Mouse (Mus musculus) heart, embryonic 16.5 days (tissue): ENCODE measurements around the gene Gm20388. TPM values are rescaled to one million over a fixed set of nuclear protein-coding genes. Genes with fewer than 3 reads are reported as not detected.

ENCODE experiments used
- ATAC-seq: fragments of 200-750 bp; cut with Nextera tagmentation; replicated peaks from 2 replicates; pipeline ENCODE4 v1.8.0; 2017; ENCODE audit warnings: moderate number of reproducible peaks; ENCODE audit not compliant: insufficient read depth, low FRiP score; ENCODE audit errors: extremely low read depth
- H3K27ac ChIP-seq: fragments of 300-500 bp; sonication (generic); 2 replicates; pipeline ENCODE4 v1.5.1; 2014; ENCODE audit warnings: mild to moderate bottlenecking, low read length, control low read depth, moderate library complexity
- H3K27me3 ChIP-seq: fragments of 300-500 bp; sonication (generic); 2 replicates; pipeline ENCODE4 v1.6.1; 2014; ENCODE audit warnings: low read length, mixed read lengths; ENCODE audit not compliant: control insufficient read depth, insufficient read depth
- H3K36me3 ChIP-seq: fragments of 300-500 bp; sonication (generic); 2 replicates; pipeline ENCODE4 v1.6.1; 2014; ENCODE audit not compliant: control insufficient read depth, insufficient read depth
- H3K4me1 ChIP-seq: fragments of 300-500 bp; sonication (generic); 2 replicates; pipeline ENCODE4 v1.6.1; 2014; ENCODE audit warnings: low read length, mixed read lengths; ENCODE audit not compliant: control insufficient read depth, insufficient read depth
- H3K4me2 ChIP-seq: fragments of 300-500 bp; sonication (generic); 2 replicates; pipeline ENCODE4 v1.6.1; 2014; ENCODE audit warnings: low read depth, mild to moderate bottlenecking, control low read depth, low read length
- H3K4me3 ChIP-seq: fragments of 300-500 bp; sonication (generic); 2 replicates; pipeline ENCODE4 v1.5.1; 2014; ENCODE audit warnings: mild to moderate bottlenecking, control low read depth, low read length
- H3K9ac ChIP-seq: fragments of 300-500 bp; sonication (generic); 2 replicates; pipeline ENCODE4 v1.6.1; 2014; ENCODE audit warnings: low read length, control low read depth
- H3K9me3 ChIP-seq: fragments of 300-500 bp; sonication (generic); replicated peaks from 2 replicates; pipeline ENCODE4 v1.6.1; 2016; ENCODE audit warnings: low read length; ENCODE audit not compliant: control insufficient read depth
- WGBS: fragments of 180-500 bp; shearing (Covaris S2); extraction: QIAGEN DNeasy Blood & Tissue Kit; methylation state at CpG from one replicate; pipeline ENCODE4 v1.1.7; 2014; 5-methylcytosine and 5-hydroxymethylcytosine counted together
- polyA plus RNA-seq: library from polyadenylated mRNA; unstranded; fragments of >200 nt; fragmentation: Nextera tagmentation; extraction: Ambion mirVana; gene quantifications from 2 replicates; pipeline ENCODE4 v1.2.1, GENCODE M21; 2015

Gene Gm20388
- polyA plus RNA-seq, 1 experiment from 2014 or later = 4.5 TPM

DNA sequence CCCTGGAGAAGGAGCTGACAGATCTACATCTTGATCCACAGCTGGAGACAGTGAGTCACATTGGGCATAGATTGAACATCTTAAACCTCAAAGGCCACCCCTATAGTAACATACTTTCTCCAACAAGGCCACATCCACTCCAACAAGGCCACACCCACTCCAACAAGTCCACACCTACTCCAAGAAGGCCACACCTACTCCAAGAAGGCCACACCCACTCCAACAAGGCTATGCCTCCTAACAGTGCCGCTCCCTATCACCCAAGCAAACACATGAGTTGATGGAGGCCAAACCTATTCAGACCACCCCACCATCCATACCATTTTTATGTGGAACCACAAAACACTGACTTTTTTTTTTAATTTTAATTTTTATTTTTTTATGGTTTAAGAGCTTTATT, 3756.2 kb downstream of the Gm20388 start:
- 82% methylated on average over 1 of the region's 1 CpGs for WGBS
- Histone ChIP-seq H3K9me3 (no peaks in the 10 kb centered on the region), H3K27ac (no peak overlapping the region), H3K4me1 (no peaks in the 10 kb centered on the region), H3K4me2 (no peak overlapping the region), H3K27me3 (no peaks in the 10 kb centered on the region), H3K9ac (no peak overlapping the region), H3K4me3 (no peak overlapping the region), H3K36me3 (no peaks in the 10 kb centered on the region)
- no peak for ATAC-seq

DNA sequence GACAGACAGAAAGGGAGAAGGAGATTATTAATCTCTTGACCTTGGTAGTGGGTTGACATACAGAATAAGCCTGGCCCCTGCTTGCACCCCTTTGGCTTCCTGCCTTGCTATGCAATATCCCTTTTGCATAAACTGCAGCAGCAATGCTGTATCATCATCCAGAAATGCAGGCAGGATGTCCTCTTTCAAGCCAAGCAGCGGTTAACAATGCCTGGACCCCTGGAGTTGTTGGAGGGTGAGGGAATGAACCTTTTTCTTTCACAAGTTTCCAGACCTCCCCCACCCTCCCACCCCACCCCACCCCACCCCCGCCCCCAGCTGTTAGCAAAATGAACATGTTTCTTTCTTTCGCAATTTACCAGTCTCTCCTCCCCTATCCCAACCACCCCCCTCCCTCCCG, 3758.0 kb downstream of the Gm20388 start:
- H3K4me2 ChIP-seq = no peak overlapping the region
- H3K4me1 ChIP-seq = no peaks in the 10 kb centered on the region
- no peak overlapping the region for H3K4me3 ChIP-seq
- WGBS = 65% methylated on average over 4 of the region's 4 CpGs
- H3K9ac ChIP-seq = no peak overlapping the region
- no peaks in the 10 kb centered on the region for H3K9me3 ChIP-seq
- ATAC-seq = no peak
- no peak overlapping the region for H3K27ac ChIP-seq
- no peaks in the 10 kb centered on the region for H3K36me3 ChIP-seq
- H3K27me3 ChIP-seq = no peaks in the 10 kb centered on the region

DNA sequence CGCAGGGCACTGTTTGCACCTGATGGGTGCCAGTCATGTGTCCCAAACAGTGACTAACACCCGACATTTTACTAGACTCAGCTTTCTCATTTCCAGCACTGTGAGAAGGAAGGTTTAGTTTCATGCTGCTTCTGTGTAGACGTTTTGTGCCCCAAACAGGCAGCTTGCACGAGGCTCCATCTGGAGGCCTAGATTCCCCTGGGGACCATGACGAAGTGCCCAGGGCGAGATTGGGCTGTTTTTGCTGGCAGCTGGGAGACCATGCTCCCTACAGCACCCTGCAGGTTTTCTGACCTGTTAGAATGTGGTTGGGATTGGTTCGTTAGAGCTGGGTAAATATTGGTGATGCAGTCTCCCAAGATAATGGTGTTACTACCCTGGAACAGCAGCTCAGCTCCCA, 3760.1 kb downstream of the Gm20388 start:
- Histone ChIP-seq H3K4me1 (peaks cover 5% of the 10 kb centered on the region), H3K4me3 (no peak overlapping the region), H3K36me3 (no peaks in the 10 kb centered on the region), H3K4me2 (no peak overlapping the region), H3K9ac (no peak overlapping the region), H3K9me3 (no peaks in the 10 kb centered on the region), H3K27ac (no peak overlapping the region), H3K27me3 (no peaks in the 10 kb centered on the region)
- 62% methylated on average over 7 of the region's 7 CpGs for WGBS
- ATAC-seq = no peak

DNA sequence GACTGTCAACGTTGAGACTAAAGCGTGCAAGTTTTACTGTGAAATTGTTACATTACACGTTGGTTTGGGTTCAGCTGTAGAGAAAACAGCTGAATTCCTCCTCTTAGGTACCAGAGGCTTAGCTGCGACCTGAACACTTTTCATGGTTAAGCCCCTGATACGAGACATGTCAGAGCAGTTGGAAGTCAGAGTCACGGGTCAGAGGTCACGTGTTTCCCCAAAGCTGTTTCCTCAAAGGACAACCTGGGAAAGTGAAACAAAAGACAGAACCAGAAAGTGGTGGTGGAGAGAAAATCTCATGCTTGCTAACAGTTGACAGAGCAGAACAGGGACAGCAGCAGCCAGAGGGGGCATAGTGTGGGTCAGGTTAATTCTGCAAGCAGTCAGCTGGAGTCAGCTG, 3760.8 kb downstream of the Gm20388 start:
- Histone ChIP-seq H3K4me2 (no peak overlapping the region), H3K9ac (no peak overlapping the region), H3K4me3 (no peak overlapping the region), H3K4me1 (peaks cover 7% of the 10 kb centered on the region), H3K9me3 (no peaks in the 10 kb centered on the region), H3K27ac (no peak overlapping the region), H3K36me3 (no peaks in the 10 kb centered on the region), H3K27me3 (no peaks in the 10 kb centered on the region)
- 75% methylated on average over 7 of the region's 7 CpGs for WGBS
- no peak for ATAC-seq

DNA sequence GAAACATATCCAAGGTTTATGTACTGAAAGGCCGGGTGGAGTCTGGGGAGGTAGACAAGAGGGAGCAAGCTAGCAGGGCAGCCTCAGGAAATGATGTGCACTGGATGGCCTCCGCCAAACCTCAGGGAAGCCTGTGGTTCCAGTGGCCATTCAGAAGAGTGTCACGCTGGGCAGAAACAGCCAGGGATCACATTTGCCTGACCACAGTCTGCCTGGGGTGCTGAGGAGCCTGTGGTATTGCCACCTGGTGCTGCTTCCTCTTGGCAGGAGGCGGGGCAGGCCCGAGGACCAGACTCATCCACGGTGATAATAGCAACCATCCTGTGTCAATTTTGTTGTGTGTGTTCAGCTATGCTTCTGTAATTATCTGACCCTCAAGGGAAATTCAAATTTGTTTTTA, 3762.0 kb downstream of the Gm20388 start:
- H3K9ac ChIP-seq = no peak overlapping the region
- H3K4me3 ChIP-seq = no peak overlapping the region
- H3K4me2 ChIP-seq = no peak overlapping the region
- no peak overlapping the region for H3K27ac ChIP-seq
- no peaks in the 10 kb centered on the region for H3K36me3 ChIP-seq
- H3K27me3 ChIP-seq = no peaks in the 10 kb centered on the region
- peaks cover 7% of the 10 kb centered on the region for H3K4me1 ChIP-seq
- no peak for ATAC-seq
- WGBS = 73% methylated on average over 6 of the region's 6 CpGs
- H3K9me3 ChIP-seq = no peaks in the 10 kb centered on the region

DNA sequence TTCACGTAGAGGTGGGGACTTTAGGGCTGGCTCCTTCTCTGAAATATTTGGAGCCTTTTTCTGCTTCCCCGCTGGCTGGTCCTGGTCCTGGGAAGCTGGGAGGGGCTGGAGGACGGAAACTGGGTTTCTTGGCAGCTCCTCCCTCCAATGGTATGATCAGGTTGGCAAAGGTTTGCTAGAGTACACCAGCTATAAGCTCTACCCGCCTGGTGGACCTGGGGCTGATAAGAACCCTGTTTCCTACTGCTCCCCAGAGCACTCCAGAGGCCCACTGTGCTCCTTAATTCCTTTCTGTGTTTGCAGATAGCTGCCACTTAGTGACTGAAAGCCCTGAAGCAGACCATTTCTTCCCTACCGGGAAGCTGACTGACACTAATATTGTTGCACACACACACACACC, 3765.0 kb downstream of the Gm20388 start:
- Histone ChIP-seq H3K4me1 (peaks cover 7% of the 10 kb centered on the region), H3K9me3 (no peaks in the 10 kb centered on the region), H3K4me2 (0 out of 2 replicates have a peak overlapping the region, but pooled peaks have one; percentile 27), H3K9ac (no peak overlapping the region; the same call in 1 of the 2 replicates), H3K27ac (no peak overlapping the region), H3K27me3 (no peaks in the 10 kb centered on the region), H3K4me3 (no peak overlapping the region), H3K36me3 (no peaks in the 10 kb centered on the region)
- WGBS = 17% methylated on average over 5 of the region's 5 CpGs
- no peak for ATAC-seq

DNA sequence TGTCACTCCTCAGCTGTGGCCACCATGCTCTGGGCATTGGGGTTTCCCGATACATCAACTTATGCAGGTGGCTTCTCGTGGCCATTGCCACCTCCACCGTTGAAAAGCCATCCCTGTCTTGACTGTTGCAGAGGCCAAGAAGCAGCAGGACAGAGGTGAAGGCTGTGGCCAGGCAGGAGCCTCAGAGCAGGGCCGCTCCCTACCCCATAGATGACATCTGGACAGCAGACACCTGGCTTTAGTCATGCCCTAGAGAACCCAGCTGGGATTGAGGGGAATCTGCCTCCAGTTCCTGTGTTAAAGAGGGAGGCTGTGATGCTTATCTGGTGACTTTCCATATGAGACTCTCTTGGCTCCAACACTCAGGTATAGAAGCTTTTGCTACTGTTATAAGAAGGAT, 3767.7 kb downstream of the Gm20388 start:
- Histone ChIP-seq H3K4me1 (peaks cover 9% of the 10 kb centered on the region), H3K27me3 (no peaks in the 10 kb centered on the region), H3K4me3 (no peak overlapping the region), H3K27ac (no peak overlapping the region), H3K36me3 (no peaks in the 10 kb centered on the region), H3K9me3 (no peaks in the 10 kb centered on the region), H3K4me2 (no peak overlapping the region), H3K9ac (no peak overlapping the region)
- 71% methylated on average over 4 of the region's 4 CpGs for WGBS
- no peak for ATAC-seq

DNA sequence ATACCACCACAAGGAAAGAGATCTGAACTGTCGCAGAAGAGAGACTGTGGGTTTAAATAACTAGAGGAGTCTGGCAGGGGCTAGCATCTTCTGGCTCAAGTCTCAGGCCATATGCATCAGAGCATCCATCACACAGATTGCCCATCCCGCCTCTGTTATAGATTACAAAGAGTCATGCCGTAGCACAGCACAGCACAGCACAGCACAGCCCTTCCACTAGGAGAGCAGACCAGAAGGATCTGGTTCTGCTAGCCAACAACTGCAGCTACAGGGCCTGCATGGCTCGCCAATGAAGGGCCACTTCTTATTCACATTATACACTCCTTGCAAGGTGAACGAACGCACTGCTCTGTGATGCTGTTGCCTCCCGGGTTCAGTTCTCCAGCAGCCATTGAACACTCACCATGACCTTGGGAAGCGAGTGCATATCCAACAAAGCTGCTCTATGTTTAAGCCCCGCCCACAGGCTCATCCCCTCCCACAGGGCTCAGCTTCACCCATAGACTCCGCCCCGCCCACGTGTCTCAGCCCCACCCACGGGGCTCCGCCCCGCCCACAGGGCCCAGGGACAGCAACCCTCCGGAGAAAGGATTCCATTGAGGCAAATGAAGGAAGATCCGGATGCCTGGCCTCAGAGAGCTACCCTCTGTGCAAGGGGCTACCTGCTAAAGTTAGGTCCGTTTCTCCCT, 3771.6 kb downstream of the Gm20388 start:
- 26% methylated on average over 18 of the region's 18 CpGs for WGBS
- ATAC-seq = no peak; the same call in 1 of the 2 replicates

DNA sequence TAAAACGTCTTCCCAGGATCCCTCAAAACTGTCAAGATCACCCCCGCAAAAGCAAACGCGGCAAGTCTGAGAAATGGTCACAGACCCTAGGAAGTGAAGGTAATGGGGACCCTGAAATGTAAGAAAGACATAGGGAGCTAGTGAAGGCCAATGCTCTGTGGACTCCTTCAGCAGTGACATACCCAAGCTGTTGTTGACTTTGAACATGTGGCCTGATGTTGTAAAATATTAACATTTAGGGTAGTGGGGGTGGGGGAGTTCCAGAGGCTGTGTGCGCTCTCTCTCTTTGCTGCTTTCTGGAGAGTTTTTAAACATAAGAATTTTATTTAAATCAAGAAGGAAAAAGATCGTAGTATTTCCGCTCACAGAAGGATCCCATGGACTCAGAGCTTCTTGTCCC, 3772.7 kb downstream of the Gm20388 start:
- 59% methylated on average over 7 of the region's 7 CpGs for WGBS
- ATAC-seq = no peak

More for the DNA sequence above, 3771.6 kb downstream of the Gm20388 start:
- Histone ChIP-seq H3K4me3 (no peak overlapping the region), H3K9ac (no peak overlapping the region), H3K27ac (no peak overlapping the region), H3K4me1 (peaks cover 2% of the 10 kb centered on the region; the same call in 1 of the 2 replicates), H3K9me3 (no peaks in the 10 kb centered on the region), H3K27me3 (no peaks in the 10 kb centered on the region), H3K36me3 (no peaks in the 10 kb centered on the region), H3K4me2 (no peak overlapping the region)

More for the DNA sequence above, 3772.7 kb downstream of the Gm20388 start:
- Histone ChIP-seq H3K9ac (no peak overlapping the region), H3K4me1 (peaks cover 2% of the 10 kb centered on the region; the same call in 1 of the 2 replicates), H3K9me3 (no peaks in the 10 kb centered on the region), H3K36me3 (no peaks in the 10 kb centered on the region), H3K27ac (no peak overlapping the region), H3K27me3 (no peaks in the 10 kb centered on the region), H3K4me3 (no peak overlapping the region), H3K4me2 (no peak overlapping the region)
